Mouse (Mus musculus): ENCODE results near the gene Kcna2. TPM values are rescaled to one million over a fixed set of nuclear protein-coding genes. Genes with fewer than 3 reads are reported as not detected.

Gene Kcna2
- total RNA-seq, 2 experiments from 2014 or later = 156 to 162 TPM

DNA sequence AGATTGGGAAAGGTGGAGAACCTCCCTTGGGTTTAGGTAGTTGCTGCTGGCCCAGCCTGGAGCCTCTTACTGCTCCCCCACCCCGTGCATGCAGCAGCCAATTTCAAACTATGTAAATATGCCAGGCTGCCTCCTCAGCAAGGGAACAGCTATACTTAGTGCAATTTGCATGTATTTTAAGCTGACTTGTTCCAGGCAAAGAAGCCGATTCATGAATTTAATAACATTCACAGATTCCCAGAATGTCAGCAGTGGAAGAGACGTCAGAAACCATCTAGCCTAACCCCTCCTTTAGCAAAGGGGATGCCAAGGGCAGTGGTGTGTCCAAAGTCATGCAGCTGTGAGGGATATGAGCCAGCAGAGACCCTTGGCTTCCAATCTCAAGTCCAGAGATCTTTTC, 27.5 kb downstream of the Kcna2 start:
- intact Hi-C loops (cut with DNase I) = loop anchor here (2.0 kb wide), 1 partner anchor 16 kb away; no protein-coding TSS in a partner anchor
- H3K27ac ChIP-seq = peak overlapping the region; percentile 91
- no peak overlapping the region for H3K4me3 ChIP-seq
- no peak for TF ChIP-seq CTCF (IDR thresholded peaks at IDR 0.05)
- peak in 1 of 2 experiments; percentile 57 for DNase-seq (ENCODE audit: extremely low spot score in 1 of 2, low spot score in 2 of 2)

DNA sequence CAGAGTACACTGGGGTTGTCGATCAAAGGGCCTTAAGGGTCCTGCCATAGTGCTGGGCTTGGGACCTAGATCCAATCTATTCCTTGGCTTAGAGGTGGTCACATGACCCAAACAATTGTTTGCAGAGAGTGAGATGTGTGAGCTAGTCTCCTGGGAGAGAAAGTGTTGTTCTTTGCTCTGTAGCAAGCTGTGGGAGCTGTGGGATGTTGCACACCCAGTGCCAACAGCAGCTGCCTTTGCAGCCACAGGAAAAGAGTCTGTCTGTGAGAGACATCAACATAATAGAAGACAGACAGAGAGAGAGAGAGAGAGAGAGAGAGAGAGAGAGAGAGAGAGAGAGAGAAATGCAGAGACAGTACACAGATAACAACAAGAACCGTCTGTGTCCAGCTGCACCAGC, 28.3 kb downstream of the Kcna2 start:
- H3K27ac ChIP-seq = peak overlapping the region; percentile 91
- no peak for TF ChIP-seq CTCF (IDR thresholded peaks at IDR 0.05)
- intact Hi-C loops (cut with DNase I) = loop anchor here (2.0 kb wide), 1 partner anchor 16 kb away; no protein-coding TSS in a partner anchor
- DNase-seq (ENCODE audit: extremely low spot score in 1 of 2, low spot score in 2 of 2) = no peak
- H3K4me3 ChIP-seq = no peak overlapping the region

DNA sequence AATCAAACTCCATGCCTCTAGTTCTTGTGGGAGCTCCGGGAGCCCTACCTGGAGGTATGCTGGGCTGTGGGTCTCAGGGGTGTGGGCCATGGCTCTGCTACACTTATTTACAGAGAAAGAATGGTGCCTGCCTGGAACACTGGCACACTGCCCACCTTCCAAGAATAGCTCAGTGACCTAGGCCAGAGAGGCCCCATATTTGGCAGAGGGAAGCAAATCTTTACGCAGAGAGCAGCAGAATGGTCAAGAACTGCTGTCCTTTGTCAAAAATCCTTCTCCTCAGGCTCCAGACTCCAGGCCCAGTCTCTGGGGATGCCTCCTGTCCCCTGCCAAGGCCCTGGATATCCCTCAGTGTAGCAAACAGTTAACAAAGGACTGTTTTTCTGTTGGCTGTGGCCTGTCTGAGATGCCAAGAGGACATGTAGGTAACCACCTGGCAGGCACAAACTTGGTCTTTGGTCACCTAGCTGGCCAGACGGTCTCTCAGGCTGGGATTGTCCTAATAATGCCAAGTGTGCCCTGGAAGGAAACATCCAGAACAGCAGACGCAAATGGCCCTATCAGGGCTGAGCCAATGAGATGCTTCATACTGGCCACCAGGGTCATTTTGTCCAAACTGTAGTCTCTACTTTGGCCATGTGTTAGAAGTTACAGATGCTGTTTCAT, 29.8 kb downstream of the Kcna2 start:
- Histone ChIP-seq H3K4me3 (no peak overlapping the region), H3K27ac (no peak overlapping the region)
- intact Hi-C loops (cut with DNase I) = loop anchor here (2.0 kb wide), 1 partner anchor 18 kb away; no protein-coding TSS in a partner anchor
- no peak for TF ChIP-seq CTCF (IDR thresholded peaks at IDR 0.05)
- DNase-seq (ENCODE audit: extremely low spot score in 1 of 2, low spot score in 2 of 2) = no peak

DNA sequence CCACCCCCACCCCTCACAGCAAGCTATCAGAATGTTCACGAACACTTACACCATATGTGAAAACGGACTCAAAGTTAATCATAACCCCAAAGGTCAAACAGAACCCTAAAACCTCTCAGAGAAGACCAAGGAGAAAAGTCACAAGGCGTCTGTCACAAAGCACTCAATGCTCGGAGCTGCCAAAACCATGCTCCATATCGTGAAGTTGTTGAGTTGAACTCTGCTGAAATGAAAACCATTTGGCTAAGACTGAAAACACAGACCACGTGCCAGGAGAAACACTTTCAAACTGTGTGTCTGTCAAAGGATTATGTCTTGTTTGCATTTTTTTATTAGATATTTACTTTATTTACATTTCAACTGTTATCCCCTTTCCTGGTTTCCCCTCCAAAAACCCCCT, 30.9 kb downstream of the Kcna2 start:
- no peak overlapping the region for H3K4me3 ChIP-seq
- intact Hi-C loops (cut with DNase I) = loop anchor here (2.0 kb wide), 1 partner anchor 17 kb away; no protein-coding TSS in a partner anchor
- TF ChIP-seq CTCF (IDR thresholded peaks at IDR 0.05) = no peak
- H3K27ac ChIP-seq = no peak overlapping the region
- no peak for DNase-seq (ENCODE audit: extremely low spot score in 1 of 2, low spot score in 2 of 2)

DNA sequence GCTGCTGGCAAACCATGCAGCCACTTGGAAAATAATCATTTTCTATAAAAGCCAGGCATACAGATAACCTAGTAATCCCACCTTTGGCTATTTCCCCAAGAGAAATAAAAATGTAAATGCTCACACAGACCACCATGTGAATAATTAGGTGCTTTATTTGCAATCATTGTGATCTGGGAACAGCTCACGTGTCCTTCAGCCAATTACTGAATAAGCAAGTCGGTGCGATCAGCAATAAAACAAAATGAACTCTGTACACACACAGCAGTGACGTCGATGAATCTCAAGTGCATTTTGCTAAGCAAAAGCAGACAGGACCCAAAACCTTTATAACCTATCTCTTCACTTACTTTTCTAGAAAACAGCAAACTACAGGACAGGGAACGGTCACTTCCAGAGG, 31.7 kb downstream of the Kcna2 start:
- TF ChIP-seq CTCF (IDR thresholded peaks at IDR 0.05) = no peak
- Histone ChIP-seq H3K27ac (no peak overlapping the region), H3K4me3 (no peak overlapping the region)
- intact Hi-C loops (cut with DNase I) = no loop called here
- DNase-seq (ENCODE audit: extremely low spot score in 1 of 2, low spot score in 2 of 2) = no peak

DNA sequence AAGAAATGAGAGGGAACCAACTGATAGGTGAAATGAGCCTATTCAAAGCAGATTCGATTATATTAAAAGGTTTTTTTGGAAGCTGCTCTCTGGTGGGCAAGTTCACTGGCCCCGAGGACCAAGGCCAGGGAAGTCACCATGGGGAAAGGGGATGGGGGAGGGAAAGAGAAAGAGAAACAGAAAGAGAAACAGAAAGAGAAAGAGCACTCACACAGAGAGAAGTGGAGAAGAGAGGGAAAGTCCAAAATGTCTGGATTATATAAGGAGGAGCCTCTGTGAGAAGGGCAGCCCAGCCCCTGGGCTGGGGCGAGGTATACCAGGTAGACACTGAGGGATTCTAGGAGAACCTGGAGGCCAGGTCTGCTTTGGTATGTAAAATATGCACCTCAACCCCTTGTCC, 33.5 kb downstream of the Kcna2 start:
- no peak for DNase-seq (ENCODE audit: extremely low spot score in 1 of 2, low spot score in 2 of 2)
- intact Hi-C loops (cut with DNase I) = no loop called here
- Histone ChIP-seq H3K4me3 (no peak overlapping the region), H3K27ac (no peak overlapping the region)
- no peak for TF ChIP-seq CTCF (IDR thresholded peaks at IDR 0.05)

DNA sequence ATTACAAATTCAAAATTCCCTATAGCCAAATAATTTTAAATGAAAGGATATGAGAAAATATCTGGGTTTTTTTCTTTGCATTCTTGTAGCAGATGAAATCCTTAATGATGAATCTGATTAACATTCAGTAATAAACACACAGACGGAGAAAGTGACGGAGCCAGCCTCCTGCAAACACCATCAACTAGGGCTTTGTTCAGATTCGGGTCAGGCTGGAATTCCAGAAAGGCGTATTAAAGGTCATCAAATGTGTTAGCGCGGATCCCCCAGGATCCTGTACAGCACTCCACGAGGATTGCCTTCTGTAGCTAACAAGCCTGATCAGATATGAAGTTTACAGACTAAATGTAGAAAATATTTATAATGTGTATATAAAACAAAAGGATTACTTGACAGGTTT, 46.2 kb downstream of the Kcna2 start:
- DNase-seq (ENCODE audit: extremely low spot score in 1 of 2, low spot score in 2 of 2) = no peak

DNA sequence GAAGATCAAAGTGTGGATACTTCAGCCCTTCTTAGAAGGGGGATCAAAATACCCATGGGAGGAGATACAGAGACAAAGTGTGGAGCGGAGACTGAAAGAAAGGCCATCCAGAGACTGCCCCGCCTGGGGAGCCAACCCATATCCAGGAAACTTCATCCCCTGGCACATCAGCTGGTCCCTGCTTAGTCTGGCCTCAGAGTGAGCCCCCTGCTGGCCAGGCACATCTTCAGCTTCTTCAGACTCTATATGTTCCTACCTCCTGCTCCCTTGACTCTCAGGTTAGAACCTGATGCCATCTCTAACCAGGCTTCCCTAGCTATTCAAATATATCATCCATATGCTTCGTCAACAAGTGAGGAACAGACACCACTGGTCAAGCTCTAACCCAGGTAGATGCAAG, 48.1 kb downstream of the Kcna2 start:
- intact Hi-C loops (cut with DNase I) = loop anchor here (2.0 kb wide), 3 partner anchors 18 to 54 kb away; no protein-coding TSS in a partner anchor
- Histone ChIP-seq H3K4me3 (no peak overlapping the region), H3K27ac (no peak overlapping the region)
- peak in 1 of 2 experiments; percentile 39 for DNase-seq (ENCODE audit: extremely low spot score in 1 of 2, low spot score in 2 of 2)
- TF ChIP-seq CTCF (IDR thresholded peaks at IDR 0.05) = peak; percentile 64

More for the DNA sequence above, 46.2 kb downstream of the Kcna2 start:
- no peak overlapping the region for H3K4me3 ChIP-seq
- intact Hi-C loops (cut with DNase I) = no loop called here
- no peak for TF ChIP-seq CTCF (IDR thresholded peaks at IDR 0.05)
- H3K27ac ChIP-seq = no peak overlapping the region

DNA sequence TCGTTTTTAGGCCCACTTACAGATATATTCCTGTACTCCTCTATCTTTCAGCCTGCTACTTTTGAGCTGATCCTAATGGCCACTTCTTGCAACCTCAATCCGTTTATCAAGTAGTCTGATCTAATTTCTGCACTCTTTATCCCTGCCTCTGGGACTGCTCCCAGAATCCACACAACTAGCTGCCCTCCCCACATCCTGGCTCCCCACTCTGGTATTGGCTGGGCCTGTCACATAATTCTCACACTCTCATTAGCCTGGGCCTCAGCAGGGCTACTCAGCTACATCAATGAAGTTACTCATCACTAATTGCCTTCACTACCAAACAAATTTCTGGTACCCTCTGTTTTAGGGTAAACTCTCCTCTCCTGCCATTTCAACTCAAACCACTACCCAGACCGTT, 49.5 kb downstream of the Kcna2 start:
- peak in 1 of 2 experiments; percentile 26 for DNase-seq (ENCODE audit: extremely low spot score in 1 of 2, low spot score in 2 of 2)
- no peak for TF ChIP-seq CTCF (IDR thresholded peaks at IDR 0.05)
- intact Hi-C loops (cut with DNase I) = no loop called here
- H3K4me3 ChIP-seq = no peak overlapping the region
- no peak overlapping the region for H3K27ac ChIP-seq

DNA sequence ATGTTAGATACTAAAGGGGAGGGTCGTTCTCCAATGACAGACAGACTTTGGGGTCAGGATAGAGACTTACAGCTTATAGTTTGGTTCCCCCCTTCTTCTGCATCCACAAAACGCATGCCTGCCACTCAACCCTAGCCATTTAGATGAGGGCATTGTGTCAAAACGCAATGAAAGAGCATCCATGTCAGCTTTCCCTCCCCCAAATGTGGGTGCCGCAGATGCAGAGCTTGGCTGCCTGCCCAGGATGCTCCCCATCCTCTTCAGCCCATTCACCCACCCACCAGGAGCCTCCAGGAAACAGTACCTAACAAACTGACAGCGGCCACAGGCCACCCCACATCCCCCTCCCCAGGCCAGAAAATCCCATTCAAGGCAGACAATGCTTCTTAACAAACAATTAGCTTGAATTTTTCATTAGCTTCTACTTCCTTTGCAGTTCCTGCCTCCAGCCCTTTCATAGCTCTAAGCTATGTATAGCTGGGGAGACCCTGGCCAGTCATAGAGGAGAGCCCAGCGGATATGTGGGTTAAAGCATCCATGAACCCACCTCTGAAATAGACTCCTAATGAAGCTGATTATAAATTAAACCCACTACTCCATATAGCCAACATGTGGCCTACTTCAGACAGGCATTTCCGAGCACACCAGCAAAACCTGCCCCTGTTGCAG, 50.1 kb downstream of the Kcna2 start:
- peak in 1 of 2 experiments; percentile 20 for DNase-seq (ENCODE audit: extremely low spot score in 1 of 2, low spot score in 2 of 2)
- no peak for TF ChIP-seq CTCF (IDR thresholded peaks at IDR 0.05)
- intact Hi-C loops (cut with DNase I) = no loop called here
- Histone ChIP-seq H3K27ac (no peak overlapping the region), H3K4me3 (no peak overlapping the region)

DNA sequence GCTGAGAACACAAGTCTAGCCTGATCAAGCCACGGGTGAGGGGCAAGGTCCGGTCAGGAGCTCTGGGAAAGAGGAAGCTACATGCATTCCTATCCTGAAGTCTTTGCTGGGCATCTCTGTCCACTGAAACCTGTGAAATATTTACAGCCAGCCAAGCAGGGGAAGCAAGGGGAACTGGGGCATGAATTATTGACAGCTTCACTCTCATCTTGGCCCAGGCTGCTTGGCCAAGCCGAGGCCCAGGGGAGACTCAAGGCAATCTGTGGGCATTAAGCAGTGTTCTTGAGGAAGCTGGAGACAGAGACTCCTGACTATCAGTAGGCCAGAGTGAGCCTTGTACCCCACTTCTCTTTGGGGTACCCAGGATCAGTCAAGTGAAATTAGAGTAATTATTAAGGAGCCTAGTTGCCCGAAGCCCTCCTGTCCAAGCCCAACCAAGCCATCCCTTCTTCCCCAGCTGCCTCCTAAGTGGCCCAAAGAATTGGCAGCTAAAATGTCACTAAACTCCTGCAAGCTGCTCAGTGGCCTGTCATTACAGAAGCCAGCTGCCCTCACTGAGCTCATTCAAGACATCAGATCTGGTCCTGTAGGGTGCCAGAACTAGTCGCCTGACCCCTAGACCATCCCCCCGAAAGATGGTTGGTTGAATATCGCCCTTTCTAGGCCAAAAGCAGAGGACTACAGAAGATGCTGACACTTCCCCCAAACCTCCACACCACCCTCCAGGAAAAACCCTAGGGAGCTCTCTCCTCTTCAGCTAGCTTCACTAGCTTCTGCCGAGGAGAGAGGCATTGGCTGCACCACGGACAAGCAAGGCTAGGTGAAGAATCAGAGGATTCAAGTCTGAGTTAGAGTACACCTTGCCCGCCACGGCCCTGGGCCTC, 53.1 kb downstream of the Kcna2 start:
- DNase-seq (ENCODE audit: extremely low spot score in 1 of 2, low spot score in 2 of 2) = no peak
- intact Hi-C loops (cut with DNase I) = no loop called here
- no peak overlapping the region for H3K4me3 ChIP-seq
- TF ChIP-seq CTCF (IDR thresholded peaks at IDR 0.05) = no peak
- no peak overlapping the region for H3K27ac ChIP-seq

DNA sequence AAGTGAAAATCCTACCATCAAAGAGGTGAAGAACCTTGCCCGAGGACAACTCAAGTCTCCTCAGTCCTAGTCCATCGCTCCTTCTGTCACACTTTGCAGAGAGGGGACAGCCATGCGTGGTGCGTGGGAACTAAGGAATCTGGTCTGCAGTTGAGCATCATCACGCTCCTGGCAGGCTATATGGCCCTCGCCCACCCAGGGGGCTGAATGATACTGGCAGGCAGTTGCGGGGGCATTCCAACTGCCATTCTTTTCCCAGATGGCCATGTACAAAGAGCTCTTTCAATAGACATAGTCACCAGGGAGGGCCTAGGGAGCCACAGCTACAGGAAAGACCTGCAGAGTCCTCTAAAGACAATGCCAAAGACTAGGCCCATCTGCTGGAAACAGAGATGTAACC, 57.9 kb downstream of the Kcna2 start:
- intact Hi-C loops (cut with DNase I) = no loop called here
- Histone ChIP-seq H3K4me3 (no peak overlapping the region), H3K27ac (no peak overlapping the region)
- no peak for TF ChIP-seq CTCF (IDR thresholded peaks at IDR 0.05)
- DNase-seq (ENCODE audit: extremely low spot score in 1 of 2, low spot score in 2 of 2) = no peak
